Mouse (Mus musculus) ES-Bruce4 (cell line): Measurements from ENCODE around the gene Cacna1e.

Source experiments
- CTCF ChIP-seq: IDR thresholded peaks from one replicate; pipeline ENCODE4 v1.8.1; 2011; ENCODE audit warnings: low read depth, low read length
- EP300 ChIP-seq: IDR thresholded peaks from 2 replicates; pipeline ENCODE4 v1.6.1; 2011; ENCODE audit warnings: low read depth, low read length; ENCODE audit not compliant: insufficient read depth
- POLR2A ChIP-seq: IDR thresholded peaks from one replicate; pipeline ENCODE4 v1.8.1; 2011; ENCODE audit warnings: low read length; ENCODE audit not compliant: insufficient read depth

GRCm38 (mm10) chr1:154688876-154689665 is 195.2 kb downstream of the Cacna1e start:
- TF ChIP-seq CTCF = no peak
- TF ChIP-seq POLR2A = no peak
- no peak for TF ChIP-seq EP300
